Mouse (Mus musculus) liver, adult 2 months (tissue): ENCODE results near the gene 5830473C10Rik. TPM values are rescaled to one million over a fixed set of nuclear protein-coding genes. Genes with fewer than 3 reads are reported as not detected.
"Not testable (repeated sequence)": the region's sequence is repeated elsewhere in the genome, so short reads cannot be mapped to it uniquely, and the experiment has no call there.

ENCODE experiments used
- DNase-seq: peaks from one replicate; pipeline ENCODE4 v3.0.0-alpha.2; 2011; ENCODE audit warnings: low read depth, low spot score; ENCODE audit errors: extremely low read depth
- H3K27ac ChIP-seq: fragments of 200-500 bp; replicated peaks from 2 replicates; pipeline ENCODE4 v1.5.1; 2012; ENCODE audit warnings: low read depth, mild to moderate bottlenecking, control low read depth, inconsistent platforms, low read length; ENCODE audit not compliant: insufficient read depth
- H3K27me3 ChIP-seq: fragments of 200-500 bp; 2 replicates; pipeline ENCODE4 v1.6.1; 2012; ENCODE audit warnings: mild to moderate bottlenecking, moderate library complexity, low read length, inconsistent platforms; ENCODE audit not compliant: control insufficient read depth, insufficient read depth
- H3K36me3 ChIP-seq: fragments of 200-500 bp; 2 replicates; pipeline ENCODE4 v1.6.1; 2012; ENCODE audit warnings: low read length, inconsistent platforms; ENCODE audit not compliant: control insufficient read depth, insufficient read depth
- H3K4me1 ChIP-seq: fragments of 200-500 bp; 2 replicates; pipeline ENCODE4 v1.6.1; 2011; ENCODE audit warnings: low read length; ENCODE audit not compliant: control insufficient read depth, insufficient read depth
- H3K4me3 ChIP-seq: fragments of 200-500 bp; 2 replicates; pipeline ENCODE4 v1.5.1; 2011; ENCODE audit warnings: low read depth, mild to moderate bottlenecking, control low read depth, low read length, moderate library complexity; ENCODE audit not compliant: insufficient read depth
- H3K79me2 ChIP-seq: fragments of 200-500 bp; 2 replicates; pipeline ENCODE4 v1.6.1; 2012; ENCODE audit warnings: inconsistent platforms, mild to moderate bottlenecking, low read length, moderate library complexity; ENCODE audit not compliant: control insufficient read depth, insufficient read depth
- H3K9ac ChIP-seq: fragments of 200-500 bp; 2 replicates; pipeline ENCODE4 v1.6.1; 2012; ENCODE audit warnings: low read depth, mild to moderate bottlenecking, control low read depth, inconsistent platforms, low read length
- CTCF ChIP-seq: fragments of 200-500 bp; IDR thresholded peaks from 2 replicates; pipeline ENCODE4 v1.5.1; 2011; ENCODE audit warnings: low read depth, low read length, control low read depth
- POLR2A ChIP-seq: fragments of 200-500 bp; IDR thresholded peaks from 2 replicates; pipeline ENCODE4 v1.6.1; 2011; ENCODE audit warnings: low read length, control low read depth; ENCODE audit not compliant: insufficient read depth; ENCODE audit errors: extremely low read depth
- WGBS: fragments of 180-500 bp; shearing (Covaris S2); methylation state at CpG from one replicate; pipeline ENCODE4 v1.1.7; 2018; 5-methylcytosine and 5-hydroxymethylcytosine counted together
- polyA plus RNA-seq: library from polyadenylated mRNA; depleted of rRNA; stranded (reverse); fragments of >200 nt; gene quantifications from 2 replicates; pipeline ENCODE4 v1.2.3, GENCODE M21; 2012
- total RNA-seq: library from RNA; depleted of rRNA; stranded (reverse); fragments of >200 nt; gene quantifications from 2 replicates; pipeline ENCODE4 v1.2.3, GENCODE M21; 2014

5830473C10Rik gene
- total and polyA plus RNA-seq, 2 experiments = 22.2 to 36.0 TPM

- H3K27ac ChIP-seq = no peak overlapping the region
- H3K4me3 ChIP-seq = no peak overlapping the region
- no peak for DNase-seq
- no peaks in the 10 kb centered on the region for H3K27me3 ChIP-seq
- H3K4me1 ChIP-seq = no peaks in the 10 kb centered on the region
- H3K9ac ChIP-seq = no peak overlapping the region
- no peak for TF ChIP-seq POLR2A
- TF ChIP-seq CTCF = no peak
- peaks cover 37% of the 10 kb centered on the region for H3K36me3 ChIP-seq
- H3K79me2 ChIP-seq = no peaks in the 10 kb centered on the region
- 88% methylated on average over 6 of the region's 6 CpGs for WGBS
Observed at GRCm38 (mm10) chr5:90596155-90596554, 35.2 kb downstream of the 5830473C10Rik start.

GRCm38 (mm10) chr5:90601469-90601868, 40.6 kb downstream of the 5830473C10Rik start:
- peaks cover 33% of the 10 kb centered on the region for H3K36me3 ChIP-seq
- no peaks in the 10 kb centered on the region for H3K4me1 ChIP-seq
- no peaks in the 10 kb centered on the region for H3K79me2 ChIP-seq
- no peak overlapping the region for H3K27ac ChIP-seq
- no peak overlapping the region for H3K9ac ChIP-seq
- peak; percentile 23 for TF ChIP-seq CTCF
- no peak for TF ChIP-seq POLR2A
- no peaks in the 10 kb centered on the region for H3K27me3 ChIP-seq
- peak; percentile 33 for DNase-seq
- no peak overlapping the region for H3K4me3 ChIP-seq
- 14% methylated on average over 6 of the region's 6 CpGs for WGBS

GRCm38 (mm10) chr5:90603407-90603923, 42.6 kb downstream of the 5830473C10Rik start:
- peak; percentile 31 for DNase-seq
- H3K4me1 ChIP-seq = no peaks in the 10 kb centered on the region
- no peak overlapping the region for H3K27ac ChIP-seq
- no peak for TF ChIP-seq POLR2A
- no peaks in the 10 kb centered on the region for H3K79me2 ChIP-seq
- 40% methylated on average over 13 of the region's 13 CpGs for WGBS
- H3K4me3 ChIP-seq = no peak overlapping the region
- peaks cover 43% of the 10 kb centered on the region for H3K36me3 ChIP-seq
- H3K9ac ChIP-seq = no peak overlapping the region
- no peaks in the 10 kb centered on the region for H3K27me3 ChIP-seq

GRCm38 (mm10) chr5:90608906-90609305, 48.0 kb downstream of the 5830473C10Rik start:
- H3K9ac ChIP-seq = no peak overlapping the region
- TF ChIP-seq CTCF (no peak), POLR2A (no peak)
- 81% methylated on average over 11 of the region's 11 CpGs for WGBS
- H3K27ac ChIP-seq = no peak overlapping the region
- no peaks in the 10 kb centered on the region for H3K4me1 ChIP-seq
- DNase-seq = no peak
- peaks cover 61% of the 10 kb centered on the region for H3K36me3 ChIP-seq
- H3K27me3 ChIP-seq = no peaks in the 10 kb centered on the region
- no peak overlapping the region for H3K4me3 ChIP-seq
- H3K79me2 ChIP-seq = no peaks in the 10 kb centered on the region

GRCm38 (mm10) chr5:90611388-90611787, 50.5 kb downstream of the 5830473C10Rik start:
- WGBS = 83% methylated on average over 3 of the region's 3 CpGs
- H3K27ac ChIP-seq = no peak overlapping the region
- H3K4me1 ChIP-seq = no peaks in the 10 kb centered on the region
- no peak overlapping the region for H3K9ac ChIP-seq
- DNase-seq = no peak
- no peak overlapping the region for H3K4me3 ChIP-seq
- no peaks in the 10 kb centered on the region for H3K79me2 ChIP-seq
- TF ChIP-seq POLR2A (no peak), CTCF (no peak)
- peaks cover 61% of the 10 kb centered on the region for H3K36me3 ChIP-seq
- no peaks in the 10 kb centered on the region for H3K27me3 ChIP-seq

- Histone ChIP-seq H3K9ac (no peak overlapping the region), H3K79me2 (no peaks in the 10 kb centered on the region), H3K4me1 (no peaks in the 10 kb centered on the region), H3K27ac (no peak overlapping the region), H3K27me3 (no peaks in the 10 kb centered on the region), H3K4me3 (no peak overlapping the region), H3K36me3 (peaks cover 60% of the 10 kb centered on the region)
- WGBS = 79% methylated on average over 6 of the region's 6 CpGs
- no peak for DNase-seq
- no peak for TF ChIP-seq CTCF
- TF ChIP-seq POLR2A = no peak
Observed at GRCm38 (mm10) chr5:90611996-90612611, 51.2 kb downstream of the 5830473C10Rik start.

- H3K9ac ChIP-seq, H3K4me3 ChIP-seq, H3K27me3 ChIP-seq, H3K27ac ChIP-seq, H3K79me2 ChIP-seq, H3K4me1 ChIP-seq, DNase-seq: not testable (repeated sequence)
- 83% methylated on average over 1 of the region's 1 CpGs for WGBS
- H3K36me3 ChIP-seq = peaks cover 55% of the 10 kb centered on the region
Observed at GRCm38 (mm10) chr5:90612751-90613150, 51.8 kb downstream of the 5830473C10Rik start.
